Mouse (Mus musculus) yolk sac, embryonic 10.5 days (tissue): ENCODE measurements around the gene Ncstn.

Experiments
- DNase-seq: peaks from one replicate; pipeline ENCODE4 v3.0.0-alpha.2; 2017; ENCODE audit warnings: low spot score

Gene Ncstn

GRCm38 (mm10) chr1:172027010-172027808 lies 55.4 kb downstream of the Ncstn start:
- DNase-seq, result peak; percentile 87

- DNase-seq, result peak; percentile 30
Measured at GRCm38 (mm10) chr1:172026201-172026901, 56.2 kb downstream of the Ncstn start.

- no peak for DNase-seq
Measured at GRCm38 (mm10) chr1:172025201-172025904, 57.2 kb downstream of the Ncstn start.

- no peak for DNase-seq
Measured at GRCm38 (mm10) chr1:172024140-172024895, 58.3 kb downstream of the Ncstn start.

- no peak for DNase-seq
Measured at GRCm38 (mm10) chr1:172019863-172020521, 62.6 kb downstream of the Ncstn start.

- DNase-seq, result no peak
Measured at GRCm38 (mm10) chr1:172019339-172019738, 63.3 kb downstream of the Ncstn start.

GRCm38 (mm10) chr1:172018336-172019311 lies 64.0 kb downstream of the Ncstn start:
- no peak for DNase-seq

GRCm38 (mm10) chr1:172017517-172018070 lies 65.0 kb downstream of the Ncstn start:
- DNase-seq, result no peak

GRCm38 (mm10) chr1:172016660-172017516 lies 65.7 kb downstream of the Ncstn start:
- peak; percentile 16 for DNase-seq

- DNase-seq, result no peak
Measured at GRCm38 (mm10) chr1:172016031-172016430, 66.6 kb downstream of the Ncstn start.
